Mouse (Mus musculus): ENCODE measurements around the gene Furin. TPM values are rescaled to one million over a fixed set of nuclear protein-coding genes. Genes with fewer than 3 reads are reported as not detected.
A peak's percentile ranks its signal among the peaks of the same experiment; 100 is the strongest.

Furin gene
- total and polyA plus RNA-seq, 3 experiments: 13.7 to 32.3 TPM; not detected in 1

DNA sequence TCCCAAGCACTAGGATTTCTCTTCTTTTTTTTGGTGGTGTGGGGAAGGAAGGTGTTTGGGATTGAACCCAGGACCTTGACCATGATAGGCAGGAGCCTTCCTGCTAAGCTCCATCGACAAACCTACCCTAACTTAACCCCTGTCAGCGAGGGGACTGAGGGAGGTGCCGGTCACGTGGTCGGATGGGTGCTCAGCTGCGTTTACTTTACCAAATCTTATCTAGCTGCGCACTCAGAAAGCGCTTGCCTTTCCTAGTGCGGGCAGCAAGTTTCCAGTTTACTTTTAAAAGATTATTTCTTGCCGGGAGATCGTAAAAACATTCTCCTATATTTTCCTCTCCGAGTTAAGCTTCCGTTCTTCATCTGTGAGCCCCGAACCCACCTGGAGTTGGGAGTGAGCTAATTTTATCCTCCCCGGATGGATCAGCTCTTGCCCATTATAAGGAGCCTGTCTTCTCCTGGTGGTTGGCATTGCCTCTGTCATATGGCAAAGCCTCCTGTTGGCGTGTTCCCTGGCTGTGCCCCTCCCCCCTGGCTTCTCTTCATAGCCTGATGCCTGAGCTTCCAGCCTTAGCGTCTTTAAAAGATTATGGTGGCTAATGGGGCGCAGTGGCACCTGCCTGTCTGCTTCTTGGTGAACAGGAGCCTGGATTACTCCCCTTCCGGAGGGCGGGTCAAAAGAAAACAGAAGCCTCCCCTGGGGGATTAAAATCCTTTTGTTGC lies 17.7 kb upstream of the Furin start (continued):
- TF ChIP-seq ZKSCAN1 (IDR thresholded peaks at IDR 0.05; ENCODE audit: low read depth, low read length): no peak
- peak; percentile 63 for TF ChIP-seq NRF1 (IDR thresholded peaks at IDR 0.05; ENCODE audit: insufficient read depth, low read depth, low read length, poor library complexity, severe bottlenecking)

DNA sequence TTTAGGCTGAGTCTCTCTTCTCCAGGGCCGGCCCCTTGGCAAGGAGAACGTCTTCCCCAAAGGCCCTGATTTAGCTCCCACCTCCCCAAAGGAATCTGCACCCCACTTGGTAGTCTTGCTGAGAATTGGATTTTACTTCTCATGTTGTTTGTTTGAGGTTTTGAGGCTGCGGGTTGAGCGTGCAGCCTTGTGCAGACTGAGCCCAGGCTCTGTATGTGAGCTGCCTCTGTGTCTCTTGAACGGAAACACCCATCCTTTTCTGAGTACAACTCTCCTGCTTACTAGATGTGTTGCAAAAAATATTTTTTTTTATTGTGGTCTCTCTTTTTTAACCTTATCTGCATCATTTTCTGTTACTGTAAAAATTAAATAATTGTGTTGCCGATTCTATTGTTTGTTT lies 16.3 kb upstream of the Furin start:
- Histone ChIP-seq H3K9ac (ENCODE audit: control insufficient read depth, low read depth, low read length, poor library complexity, severe bottlenecking) (no peak overlapping the region), H3K9me3 (replicated peaks; ENCODE audit: insufficient read depth, low read length) (no peaks in the 10 kb centered on the region), H3K4me3 (ENCODE audit: control insufficient read depth in 1 of 2, insufficient read depth in 1 of 2, low read depth in 2 of 2, low read length in 2 of 2) (no peak overlapping the region), H3K27ac (ENCODE audit: control insufficient read depth, low read depth, low read length) (no peak overlapping the region), H3K36me3 (ENCODE audit: control insufficient read depth in 1 of 2, insufficient read depth in 2 of 2, low read length in 2 of 2) (peaks cover 0 to 38% of the 10 kb centered on the region in 2 experiments; a peak in 2 of 4 replicates), H3K4me1 (ENCODE audit: control insufficient read depth in 1 of 2, insufficient read depth in 2 of 2, low read length in 2 of 2) (peaks cover 14 to 52% of the 10 kb centered on the region in 2 experiments), H3K79me2 (ENCODE audit: control insufficient read depth, insufficient read depth, low read length, poor library complexity) (no peaks in the 10 kb centered on the region), H3K27me3 (ENCODE audit: control insufficient read depth in 1 of 2, insufficient read depth in 2 of 2, low read length in 2 of 2) (no peaks in the 10 kb centered on the region)
- DNase-seq (ENCODE audit: low read depth, low spot score): no peak
- TF ChIP-seq ZMIZ1 (IDR thresholded peaks at IDR 0.05; ENCODE audit: low read depth, low read length) (no peak), ZKSCAN1 (IDR thresholded peaks at IDR 0.05; ENCODE audit: low read depth, low read length) (no peak), POLR2A (IDR thresholded peaks at IDR 0.05; ENCODE audit: control insufficient read depth in 1 of 2, insufficient read depth in 1 of 2, low read depth in 1 of 2, low read length in 2 of 2, poor library complexity in 1 of 2) (no peak), TAL1 (IDR thresholded peaks at IDR 0.05; ENCODE audit: low read length) (no peak), MYB (IDR thresholded peaks at IDR 0.05; ENCODE audit: low read depth, low read length) (no peak), NELFE (IDR thresholded peaks at IDR 0.05; ENCODE audit: low read depth, low read length) (no peak), TBP (IDR thresholded peaks at IDR 0.05; ENCODE audit: low read depth, low read length) (no peak)

DNA sequence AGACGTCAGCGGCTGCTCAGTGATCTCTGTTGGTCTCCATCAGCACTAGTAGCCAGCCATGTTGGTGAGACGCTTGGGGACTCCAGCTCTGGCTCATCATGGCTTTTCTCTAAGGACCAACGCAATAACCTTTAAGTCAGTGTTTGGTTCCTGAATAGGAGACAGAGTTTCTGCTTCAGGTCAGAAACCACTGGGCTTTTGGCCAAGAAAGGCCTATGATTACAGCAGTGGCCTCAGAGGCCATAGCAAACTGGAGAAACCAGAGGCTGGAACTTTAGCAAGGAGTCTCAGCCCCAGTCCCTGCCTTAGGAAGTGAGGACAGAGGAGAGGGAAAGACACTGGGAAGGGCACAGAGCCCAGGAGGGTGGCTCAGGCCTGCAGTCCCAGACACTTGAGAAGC lies 15.3 kb upstream of the Furin start:
- peaks cover 17 to 55% of the 10 kb centered on the region in 2 experiments for H3K4me1 ChIP-seq (ENCODE audit: control insufficient read depth in 1 of 2, insufficient read depth in 2 of 2, low read length in 2 of 2)
- H3K36me3 ChIP-seq (ENCODE audit: control insufficient read depth in 1 of 2, insufficient read depth in 2 of 2, low read length in 2 of 2): peaks cover 0 to 41% of the 10 kb centered on the region in 2 experiments; a peak in 2 of 4 replicates
- no peak for TF ChIP-seq TBP (IDR thresholded peaks at IDR 0.05; ENCODE audit: low read depth, low read length)
- no peak for TF ChIP-seq UBTF (IDR thresholded peaks at IDR 0.05; ENCODE audit: borderline replicate concordance, insufficient read depth, low read depth, low read length)
- no peak for TF ChIP-seq NRF1 (IDR thresholded peaks at IDR 0.05; ENCODE audit: insufficient read depth, low read depth, low read length, poor library complexity, severe bottlenecking)
- TF ChIP-seq ZNF384 (IDR thresholded peaks at IDR 0.05; ENCODE audit: low read depth, low read length): no peak
- no peak for TF ChIP-seq RCOR1 (IDR thresholded peaks at IDR 0.05; ENCODE audit: low read depth, low read length)
- no peak for TF ChIP-seq CTCF (IDR thresholded peaks at IDR 0.05 in 2 of 3, conservative IDR thresholded peaks at IDR 0.05 in 1 of 3; ENCODE audit: control insufficient read depth in 1 of 3, insufficient read depth in 1 of 3, low read depth in 2 of 3, low read length in 3 of 3, poor library complexity in 1 of 3, severe bottlenecking in 1 of 3)
- TF ChIP-seq MYC (IDR thresholded peaks at IDR 0.05; ENCODE audit: low read depth, low read length): no peak
- no peak for TF ChIP-seq HCFC1 (IDR thresholded peaks at IDR 0.05; ENCODE audit: low read depth, low read length)
- TF ChIP-seq ZMIZ1 (IDR thresholded peaks at IDR 0.05; ENCODE audit: low read depth, low read length): no peak
- no peak for TF ChIP-seq ZKSCAN1 (IDR thresholded peaks at IDR 0.05; ENCODE audit: low read depth, low read length)
- TF ChIP-seq SIN3A (IDR thresholded peaks at IDR 0.05; ENCODE audit: low read length): no peak
- no peak for TF ChIP-seq USF1 (IDR thresholded peaks at IDR 0.05; ENCODE audit: low read depth, low read length)
- no peak for TF ChIP-seq KAT2A (conservative IDR thresholded peaks at IDR 0.05; ENCODE audit: low read depth, low read length)
- no peak for TF ChIP-seq ETS1 (IDR thresholded peaks at IDR 0.05; ENCODE audit: low read depth, low read length)
- TF ChIP-seq NELFE (IDR thresholded peaks at IDR 0.05; ENCODE audit: low read depth, low read length): no peak
- TF ChIP-seq SMC3 (IDR thresholded peaks at IDR 0.05; ENCODE audit: low read depth, low read length): no peak
- TF ChIP-seq MEF2A (IDR thresholded peaks at IDR 0.05; ENCODE audit: extremely low read depth, insufficient replicate concordance, low read depth, low read length, poor library complexity, severe bottlenecking): no peak
- H3K27ac ChIP-seq (ENCODE audit: control insufficient read depth, low read depth, low read length): peak overlapping the region; percentile 23
- no peaks in the 10 kb centered on the region for H3K27me3 ChIP-seq (ENCODE audit: control insufficient read depth in 1 of 2, insufficient read depth in 2 of 2, low read length in 2 of 2)
- no peaks in the 10 kb centered on the region for H3K9me3 ChIP-seq (replicated peaks; ENCODE audit: insufficient read depth, low read length)
- DNase-seq (ENCODE audit: low read depth, low spot score): no peak
- no peaks in the 10 kb centered on the region for H3K79me2 ChIP-seq (ENCODE audit: control insufficient read depth, insufficient read depth, low read length, poor library complexity)
- no peak overlapping the region for H3K4me3 ChIP-seq (ENCODE audit: control insufficient read depth in 1 of 2, insufficient read depth in 1 of 2, low read depth in 2 of 2, low read length in 2 of 2)
- no peak overlapping the region for H3K9ac ChIP-seq (ENCODE audit: control insufficient read depth, low read depth, low read length, poor library complexity, severe bottlenecking)

Measured in MEL (cell line).